Mouse (Mus musculus) layer of hippocampus, postnatal 36 days (tissue): Measurements from ENCODE around the gene Ntm. TPM values are rescaled to one million over a fixed set of nuclear protein-coding genes. Genes with fewer than 3 reads are reported as not detected.

Experiments used
- DNase-seq, 2 experiments: peaks; one replicate each; pipeline ENCODE4 v3.0.0; 2022
- total RNA-seq, 2 experiments: library from RNA; stranded (reverse); gene quantifications; 2 replicates each; pipeline ENCODE4 v1.2.3; 2021

Gene Ntm
- total RNA-seq, 2 experiments from 2014 or later, result 132 to 135 TPM

DNA sequence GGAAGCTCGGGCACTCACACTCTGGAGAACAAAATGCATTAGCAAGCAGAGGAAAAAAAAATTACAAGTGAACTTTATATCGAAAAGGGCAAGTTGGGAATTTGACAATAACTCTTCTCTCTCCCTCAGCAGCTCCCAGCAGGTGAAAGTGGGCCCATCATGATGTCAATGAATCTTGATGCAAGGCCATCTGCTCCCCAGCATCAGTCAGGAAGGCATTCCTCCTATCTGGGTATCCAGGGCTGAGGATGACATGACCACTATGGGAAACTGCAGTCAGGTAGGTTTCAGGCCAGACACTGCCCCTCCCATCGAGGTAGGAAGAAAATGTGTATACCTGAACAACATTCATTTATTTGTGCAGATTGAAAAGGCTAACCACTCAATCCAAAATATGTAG is 838.5 kb downstream of the Ntm start:
- no peak for DNase-seq

DNA sequence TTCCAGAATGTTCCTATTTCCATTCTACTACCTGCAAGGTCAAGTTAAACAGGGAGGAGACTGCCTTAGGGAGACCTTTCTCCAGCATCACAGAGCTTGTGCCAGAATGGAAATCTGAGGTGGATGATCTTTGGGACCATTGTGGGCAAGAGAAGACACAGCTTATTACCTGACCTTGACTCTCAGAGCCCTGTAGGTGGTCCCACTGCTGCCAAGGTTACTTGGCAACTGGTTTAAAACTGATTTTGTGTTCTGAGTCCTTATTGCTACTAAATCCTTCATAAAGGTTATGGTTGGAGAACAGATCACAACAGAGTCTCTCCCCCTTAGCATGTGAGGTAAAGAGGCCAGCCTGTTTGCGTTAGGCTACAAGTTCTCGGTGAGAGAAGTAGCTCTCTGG is 839.1 kb downstream of the Ntm start:
- no peak for DNase-seq

DNA sequence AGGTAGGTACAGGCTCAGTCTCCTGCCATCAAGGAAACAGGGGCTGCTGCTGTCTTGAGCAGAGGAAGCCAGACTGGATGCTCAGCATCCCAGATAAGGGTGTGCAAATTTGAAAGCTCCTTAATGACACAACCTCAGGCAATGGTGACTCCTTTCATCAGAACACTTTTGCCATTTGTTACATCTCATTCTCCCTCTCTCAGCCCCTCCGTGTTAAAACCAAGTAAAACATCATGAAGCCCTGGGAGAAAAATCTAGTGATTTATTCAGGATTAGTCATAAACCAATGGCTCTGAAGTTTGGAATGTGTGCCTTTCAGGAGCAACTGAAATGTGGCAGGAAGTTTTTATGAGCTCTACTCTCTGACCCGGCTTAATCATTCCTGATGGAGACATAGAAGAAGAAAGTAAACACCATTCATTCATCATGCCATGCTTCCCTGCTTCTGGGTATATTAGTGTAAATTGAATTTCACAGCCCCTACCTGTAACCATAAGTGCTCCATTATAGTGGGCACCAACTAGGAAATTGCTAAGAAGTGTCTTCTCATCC is 845.3 kb downstream of the Ntm start:
- DNase-seq, result no peak

DNA sequence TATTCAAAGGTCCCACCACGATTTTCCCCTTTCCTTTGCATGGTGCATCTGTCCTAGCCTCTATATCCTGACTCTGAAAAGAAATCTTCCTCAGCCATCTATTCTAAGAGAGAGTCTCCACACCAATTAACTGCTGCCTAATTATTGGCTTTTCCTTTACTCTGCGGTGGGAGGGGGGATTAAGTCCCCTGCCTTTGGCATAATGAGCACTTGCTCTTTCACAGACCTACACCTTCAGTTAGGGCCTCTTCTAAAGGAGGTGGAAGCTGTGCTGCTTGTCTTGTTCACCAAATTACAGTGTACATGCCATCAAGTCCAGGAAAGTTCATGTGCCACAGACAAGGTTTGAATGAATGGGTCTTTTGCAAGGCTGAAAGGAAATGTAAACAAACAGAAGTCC is 847.6 kb downstream of the Ntm start:
- no peak for DNase-seq

DNA sequence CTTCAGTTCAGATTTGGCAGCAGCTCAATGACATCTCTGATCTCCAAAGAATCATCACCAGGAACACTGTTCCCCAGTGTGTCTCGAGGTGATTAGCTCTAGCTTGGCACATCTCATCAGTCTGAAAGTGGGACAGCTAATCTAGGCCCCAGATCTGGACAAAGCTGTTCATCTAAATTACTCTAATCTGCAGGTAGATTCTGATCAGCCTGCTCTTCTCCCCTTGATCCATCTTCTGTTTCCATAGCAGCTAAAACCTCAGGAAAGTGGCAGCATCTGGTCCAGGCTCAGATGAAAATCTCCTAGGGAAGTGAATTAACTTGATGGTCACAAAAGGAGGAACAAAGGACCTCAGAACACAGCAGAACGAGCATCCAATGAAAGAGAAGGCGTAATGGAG is 856.2 kb downstream of the Ntm start:
- DNase-seq, result no peak

GRCm38 (mm10) chr9:29104442-29104841 is 858.5 kb downstream of the Ntm start:
- DNase-seq, result no peak

DNA sequence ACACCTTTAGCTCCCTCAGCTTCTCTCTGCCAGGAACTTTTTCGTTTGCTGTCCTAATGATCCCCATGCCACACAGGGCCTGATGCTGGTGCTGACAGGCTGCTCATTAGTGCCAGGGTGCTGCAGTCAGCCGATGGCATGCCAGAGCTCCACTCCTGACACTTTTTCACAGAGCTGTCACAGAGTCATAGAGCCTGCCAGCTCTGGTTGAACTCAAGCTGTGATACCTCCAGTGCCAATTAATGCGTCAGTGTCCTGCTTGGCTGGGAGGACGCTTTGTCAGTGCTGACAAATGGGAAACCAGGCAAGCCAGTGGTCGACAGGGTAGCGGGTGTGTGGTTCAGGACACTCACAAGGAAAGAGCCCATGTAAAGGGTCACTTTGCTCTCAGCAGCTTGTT is 858.9 kb downstream of the Ntm start:
- peak; percentile 26 to 60 for DNase-seq

DNA sequence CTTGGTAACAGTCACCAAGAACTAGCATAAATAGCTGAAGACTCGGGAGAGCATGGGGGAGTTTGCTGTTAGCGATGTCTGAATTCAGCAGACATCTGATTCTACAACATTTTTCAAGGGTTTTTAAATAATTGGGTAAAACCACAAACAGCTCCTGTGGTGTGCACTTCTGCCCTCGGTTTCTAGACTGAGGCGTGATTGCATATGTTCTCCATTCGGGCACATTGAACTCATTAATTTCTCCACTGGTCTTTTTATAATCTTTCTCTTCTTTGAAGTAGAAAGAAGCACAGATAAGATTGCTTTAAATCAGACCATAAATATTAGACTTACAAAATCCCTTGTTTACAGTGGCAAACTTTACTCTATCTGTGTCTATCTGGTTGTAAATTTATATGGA is 862.3 kb downstream of the Ntm start:
- DNase-seq, result no peak

- no peak for DNase-seq
Measured at GRCm38 (mm10) chr9:29092443-29092842, 870.5 kb downstream of the Ntm start.

GRCm38 (mm10) chr9:29088657-29089056 is 874.3 kb downstream of the Ntm start:
- DNase-seq, result no peak

- DNase-seq, result no peak
Measured at GRCm38 (mm10) chr9:29087656-29088055, 875.3 kb downstream of the Ntm start.

- no peak for DNase-seq
Measured at GRCm38 (mm10) chr9:29087171-29087570, 875.8 kb downstream of the Ntm start.

DNA sequence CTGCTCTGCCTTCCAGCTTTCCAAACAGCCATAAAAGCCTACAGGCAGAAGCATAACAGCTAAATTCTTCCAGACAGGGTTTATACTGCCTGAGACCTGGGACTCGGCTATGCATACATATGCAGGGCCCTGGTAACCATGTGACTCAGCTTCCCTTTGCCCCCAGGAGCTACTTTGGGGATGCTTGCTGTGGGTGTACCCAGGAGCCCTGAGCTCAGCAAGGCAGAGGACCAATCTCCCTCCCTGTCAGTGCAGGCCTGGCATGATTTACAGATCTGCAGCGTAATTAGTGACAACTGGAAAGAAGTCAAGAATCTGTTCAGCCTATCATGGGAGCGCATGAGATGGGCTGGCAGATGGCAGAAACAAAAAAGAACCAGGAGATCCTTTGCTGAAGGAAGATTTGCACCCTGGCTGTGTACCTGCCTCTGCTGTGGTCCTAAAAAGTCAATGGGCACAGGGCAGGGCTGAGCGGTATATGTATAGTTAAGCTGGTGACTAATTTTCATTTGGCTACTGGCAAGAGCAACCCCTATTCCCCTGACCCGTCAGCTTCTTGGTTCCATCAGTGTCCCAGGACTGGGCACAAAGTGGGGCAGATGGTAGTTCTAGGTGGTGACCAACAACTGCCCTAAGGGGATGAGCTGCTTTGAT is 886.9 kb downstream of the Ntm start:
- peak; percentile 65 to 67 for DNase-seq

- no peak for DNase-seq
Measured at GRCm38 (mm10) chr9:29075243-29075642, 887.7 kb downstream of the Ntm start.

- no peak for DNase-seq
Measured at GRCm38 (mm10) chr9:29074494-29074893, 888.4 kb downstream of the Ntm start.

GRCm38 (mm10) chr9:29071997-29072396 is 890.9 kb downstream of the Ntm start:
- no peak for DNase-seq

- no peak for DNase-seq
Measured at GRCm38 (mm10) chr9:29067572-29067971, 895.4 kb downstream of the Ntm start.

GRCm38 (mm10) chr9:29060293-29060692 is 902.6 kb downstream of the Ntm start:
- no peak for DNase-seq

GRCm38 (mm10) chr9:29058811-29059210 is 904.1 kb downstream of the Ntm start:
- DNase-seq, result peak in 1 of 2 experiments; percentile 16

- no peak for DNase-seq
Measured at GRCm38 (mm10) chr9:29055637-29056036, 907.3 kb downstream of the Ntm start.

DNA sequence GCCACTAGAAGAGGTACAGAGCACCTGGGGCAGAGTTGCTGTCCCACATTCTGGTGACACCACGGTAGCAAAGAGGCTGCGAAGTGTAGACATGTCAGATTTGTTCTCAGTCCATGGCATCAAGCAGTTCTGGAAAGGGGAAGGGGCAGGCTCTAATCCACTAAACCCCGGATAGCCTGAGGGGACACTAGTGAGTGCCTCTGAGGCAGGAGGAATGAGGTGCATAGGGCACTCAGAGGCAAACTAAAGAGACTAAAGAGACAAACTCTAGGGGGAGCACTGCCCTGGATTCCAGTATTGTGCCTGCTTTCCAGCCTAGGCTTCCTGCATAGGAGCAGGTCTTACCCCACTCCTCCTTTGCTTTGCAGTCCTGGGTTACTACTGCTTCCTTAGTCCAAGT is 926.5 kb downstream of the Ntm start:
- no peak for DNase-seq

- DNase-seq, result no peak
Measured at GRCm38 (mm10) chr9:29036058-29036457, 926.9 kb downstream of the Ntm start.

GRCm38 (mm10) chr9:29026410-29026809 is 936.5 kb downstream of the Ntm start:
- no peak for DNase-seq

GRCm38 (mm10) chr9:29025603-29026002 is 937.3 kb downstream of the Ntm start:
- no peak for DNase-seq

DNA sequence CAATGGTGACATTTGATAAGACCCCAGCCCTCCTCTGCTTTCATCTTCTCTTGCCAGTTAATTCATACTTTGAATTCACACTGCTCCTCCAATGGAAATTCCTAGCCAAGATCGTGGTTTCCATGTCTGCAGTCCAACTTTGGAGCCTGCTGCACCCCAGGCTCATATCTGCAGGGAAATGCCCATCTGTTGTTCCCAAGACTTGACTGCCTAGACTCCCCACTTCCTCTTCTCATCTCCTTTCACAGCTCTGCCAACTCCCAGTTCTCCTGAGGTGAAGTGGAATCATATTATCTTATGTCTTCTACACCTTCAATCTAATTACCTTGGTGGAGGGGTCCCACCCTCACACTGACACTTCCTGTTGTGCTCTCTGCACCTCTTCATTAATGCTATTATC is 937.8 kb downstream of the Ntm start:
- no peak for DNase-seq
